Mouse (Mus musculus): ENCODE data around the gene Sh2d5. TPM values are rescaled to one million over a fixed set of nuclear protein-coding genes. Genes with fewer than 3 reads are reported as not detected.
A peak's percentile ranks its signal among the peaks of the same experiment; 100 is the strongest.

Gene Sh2d5
- total RNA-seq (2017): 0.12 and 0.47 TPM in 2 replicates

GRCm38 (mm10) chr4:138250088-138250960 is at the start of gene Sh2d5, which contains the start of gene Kif17:
TSS of gene Sh2d5 (plus strand) at chr4:138250403.
TSS of gene Kif17 (plus strand) at chr4:138250435.
- ATAC-seq (ENCODE audit: extremely low read depth, insufficient number of reproducible peaks, low FRiP score, poor library complexity, severe bottlenecking): peak; percentile 65

GRCm38 (mm10) chr4:138200769-138201168 is 49.4 kb upstream of the Sh2d5 start:
- ATAC-seq (ENCODE audit: extremely low read depth, insufficient number of reproducible peaks, low FRiP score, poor library complexity, severe bottlenecking): no peak

DNA sequence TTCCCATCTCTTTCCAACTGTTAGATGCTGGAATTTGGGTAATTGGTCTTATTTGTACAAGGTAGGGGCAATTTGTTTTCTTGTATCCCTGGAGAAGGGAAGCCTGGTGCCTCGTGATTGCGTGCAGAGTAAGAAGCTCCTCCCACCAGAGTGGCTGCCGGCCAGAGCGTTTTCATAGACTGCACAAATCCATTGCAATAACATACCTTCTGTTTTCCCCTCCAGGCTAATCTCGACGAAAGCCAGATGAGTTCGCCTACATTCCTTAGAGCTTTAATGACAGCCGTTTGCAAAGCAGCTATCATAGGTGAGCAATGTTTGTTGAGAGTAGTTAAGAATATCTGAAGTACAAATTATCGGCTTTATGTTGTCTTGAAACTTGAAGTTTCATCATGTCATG is 48.5 kb upstream of the Sh2d5 start:
- ATAC-seq (ENCODE audit: extremely low read depth, insufficient number of reproducible peaks, low FRiP score, poor library complexity, severe bottlenecking): no peak

DNA sequence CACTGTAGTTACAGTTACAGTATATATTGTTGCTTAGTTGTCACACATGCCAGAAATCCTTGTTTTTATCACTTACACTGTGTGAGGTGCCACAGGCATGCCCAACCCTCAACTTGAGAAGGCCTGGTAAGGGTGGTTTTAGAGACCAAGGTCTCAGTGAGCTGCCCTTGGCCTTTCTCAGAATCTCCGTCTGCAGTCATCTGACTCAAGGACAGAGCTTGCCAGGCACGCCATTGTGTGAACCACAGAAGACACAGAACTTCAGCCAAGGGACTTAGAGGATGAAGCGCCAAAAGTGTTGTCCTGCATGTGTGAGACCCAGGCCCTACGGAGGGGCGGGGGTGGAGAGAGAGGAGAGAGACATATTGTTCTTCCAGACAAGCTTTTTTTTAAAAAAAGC is 40.1 kb upstream of the Sh2d5 start:
- no peak for ATAC-seq (ENCODE audit: extremely low read depth, insufficient number of reproducible peaks, low FRiP score, poor library complexity, severe bottlenecking)

DNA sequence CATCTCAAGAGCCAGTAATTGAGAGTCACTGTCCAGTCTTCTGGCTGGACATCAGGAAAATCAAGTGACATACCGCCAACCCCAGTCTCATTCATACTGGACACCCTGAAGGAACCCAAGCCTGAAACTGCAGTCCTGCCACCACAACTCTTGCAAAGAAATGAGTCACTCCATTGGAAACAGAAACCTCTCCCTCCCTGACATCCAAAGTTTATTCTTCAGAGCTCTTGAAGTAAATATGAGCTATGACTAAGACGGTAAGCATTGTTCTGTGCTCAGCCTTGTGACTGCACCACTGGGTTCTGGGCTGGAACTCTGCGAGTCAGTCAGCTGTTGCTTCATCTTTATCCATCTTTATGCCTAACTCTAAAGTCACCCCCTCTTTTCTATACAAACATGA is 36.3 kb upstream of the Sh2d5 start:
- no peak for ATAC-seq (ENCODE audit: extremely low read depth, insufficient number of reproducible peaks, low FRiP score, poor library complexity, severe bottlenecking)

- ATAC-seq (ENCODE audit: extremely low read depth, insufficient number of reproducible peaks, low FRiP score, poor library complexity, severe bottlenecking): no peak
Measured at GRCm38 (mm10) chr4:138215671-138216199, 34.5 kb upstream of the Sh2d5 start.

- peak; percentile 15; the same call in 1 of the 2 replicates for ATAC-seq (ENCODE audit: extremely low read depth, insufficient number of reproducible peaks, low FRiP score, poor library complexity, severe bottlenecking)
Measured at GRCm38 (mm10) chr4:138216200-138216890, 33.9 kb upstream of the Sh2d5 start, which contains the start of gene Hp1bp3. TSS of gene Hp1bp3 (plus strand) at chr4:138216296.

- ATAC-seq (ENCODE audit: extremely low read depth, insufficient number of reproducible peaks, low FRiP score, poor library complexity, severe bottlenecking): peak; percentile 91
Measured at GRCm38 (mm10) chr4:138216891-138217392, 33.3 kb upstream of the Sh2d5 start.

DNA sequence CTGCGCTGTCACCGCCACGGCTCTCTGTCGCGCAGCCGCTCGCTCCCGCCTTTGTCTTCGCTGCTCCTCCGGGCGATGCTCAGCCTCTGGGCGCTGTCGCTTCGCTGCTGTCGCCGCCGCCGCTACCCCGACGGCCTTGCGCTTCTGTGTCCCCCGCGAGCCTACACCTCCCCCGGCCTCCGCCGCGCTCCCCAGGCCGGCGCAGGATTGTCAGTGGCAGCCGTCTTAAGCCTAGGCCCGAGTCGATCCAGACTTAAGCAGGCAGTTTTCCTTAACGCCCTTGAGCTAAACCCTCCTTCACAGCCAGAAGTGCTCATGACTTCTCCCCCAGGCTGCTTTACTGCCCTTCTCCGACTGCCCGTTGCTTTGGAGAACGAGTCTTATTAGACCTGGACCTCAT is 32.8 kb upstream of the Sh2d5 start:
- ATAC-seq (ENCODE audit: extremely low read depth, insufficient number of reproducible peaks, low FRiP score, poor library complexity, severe bottlenecking): no peak

DNA sequence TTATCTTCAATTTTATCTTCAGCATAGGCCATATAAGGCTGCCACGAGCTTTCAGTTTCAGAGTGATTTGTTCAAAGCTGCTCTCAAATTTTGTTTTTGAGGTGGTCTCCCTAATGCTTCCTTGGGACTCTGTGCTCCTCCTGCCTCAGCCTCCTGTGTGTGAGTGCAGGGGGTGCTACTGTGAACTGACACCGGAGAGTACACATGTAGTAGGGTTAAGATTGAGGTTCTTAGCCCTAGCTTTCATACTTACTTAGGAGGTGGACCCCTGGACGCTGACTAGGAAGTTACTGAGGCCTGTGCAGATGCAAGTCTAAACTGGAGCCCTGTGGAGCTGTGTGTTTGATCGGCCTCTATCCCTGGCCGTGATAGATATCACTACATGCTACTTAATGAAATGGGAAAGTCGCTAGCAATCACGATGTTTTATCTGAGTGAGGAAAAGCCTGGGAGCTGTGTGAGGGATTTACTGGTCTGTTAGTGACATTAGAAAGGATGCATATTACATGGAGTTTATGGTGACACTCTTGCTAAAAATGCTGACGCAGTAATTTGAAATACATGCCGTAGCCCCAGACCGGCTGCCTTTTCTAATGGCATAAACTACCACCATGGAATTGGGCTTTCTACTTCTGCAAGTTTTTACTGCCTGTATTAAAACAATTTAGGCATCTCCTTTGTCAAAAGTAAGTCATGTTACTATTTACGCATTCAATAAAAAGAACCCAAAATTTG is 32.1 kb upstream of the Sh2d5 start:
- ATAC-seq (ENCODE audit: extremely low read depth, insufficient number of reproducible peaks, low FRiP score, poor library complexity, severe bottlenecking): no peak

DNA sequence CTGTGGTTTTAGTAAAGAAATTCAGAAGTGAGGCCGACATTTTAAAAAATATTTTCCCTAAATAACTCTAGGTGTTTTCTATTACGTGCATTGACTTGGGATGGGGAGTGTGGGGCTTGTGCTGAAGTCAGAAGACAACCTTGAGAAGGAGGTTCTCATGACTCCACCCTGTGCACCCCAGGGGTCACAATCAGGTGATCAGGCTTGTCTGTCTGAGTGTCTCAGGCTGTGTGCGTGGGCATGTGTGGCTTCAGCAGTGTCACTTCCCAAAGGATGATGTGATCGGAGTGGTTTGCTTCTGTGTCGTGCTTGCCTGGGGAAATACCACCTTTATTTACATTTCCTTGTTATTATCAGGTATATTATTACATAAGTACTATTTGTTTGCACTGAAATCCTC is 30.9 kb upstream of the Sh2d5 start:
- ATAC-seq (ENCODE audit: extremely low read depth, insufficient number of reproducible peaks, low FRiP score, poor library complexity, severe bottlenecking): no peak

- ATAC-seq (ENCODE audit: extremely low read depth, insufficient number of reproducible peaks, low FRiP score, poor library complexity, severe bottlenecking): no peak
Measured at GRCm38 (mm10) chr4:138220761-138221160, 29.4 kb upstream of the Sh2d5 start.

- ATAC-seq (ENCODE audit: extremely low read depth, insufficient number of reproducible peaks, low FRiP score, poor library complexity, severe bottlenecking): no peak
Measured at GRCm38 (mm10) chr4:138221406-138221805, 28.8 kb upstream of the Sh2d5 start.

GRCm38 (mm10) chr4:138222396-138222795 is 27.8 kb upstream of the Sh2d5 start:
- ATAC-seq (ENCODE audit: extremely low read depth, insufficient number of reproducible peaks, low FRiP score, poor library complexity, severe bottlenecking): no peak

GRCm38 (mm10) chr4:138223623-138224022 is 26.6 kb upstream of the Sh2d5 start:
- ATAC-seq (ENCODE audit: extremely low read depth, insufficient number of reproducible peaks, low FRiP score, poor library complexity, severe bottlenecking): no peak

- no peak for ATAC-seq (ENCODE audit: extremely low read depth, insufficient number of reproducible peaks, low FRiP score, poor library complexity, severe bottlenecking)
Measured at GRCm38 (mm10) chr4:138246756-138247665, 3.2 kb upstream of the Sh2d5 start.

DNA sequence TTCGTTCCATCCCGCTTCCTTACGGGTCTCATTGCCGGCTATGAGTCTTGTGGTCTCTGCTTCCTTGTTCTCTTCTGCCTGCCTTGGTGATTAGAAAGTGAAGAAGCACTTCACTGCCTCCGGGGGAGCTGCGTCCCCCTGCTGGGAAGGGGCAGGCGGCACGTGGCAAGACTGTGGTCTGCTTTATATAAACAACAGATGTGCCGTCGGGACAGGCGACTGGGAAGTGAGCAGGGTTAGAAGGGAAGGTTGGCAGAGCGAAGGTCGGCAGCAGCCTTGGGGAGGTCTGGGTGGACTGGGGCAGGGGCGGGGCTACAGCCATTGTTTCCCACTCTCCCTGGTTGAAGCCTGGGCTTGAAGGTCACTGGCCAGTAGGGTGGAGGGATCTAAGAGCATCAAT is 1.6 kb downstream of the Sh2d5 start:
- ATAC-seq (ENCODE audit: extremely low read depth, insufficient number of reproducible peaks, low FRiP score, poor library complexity, severe bottlenecking): no peak

DNA sequence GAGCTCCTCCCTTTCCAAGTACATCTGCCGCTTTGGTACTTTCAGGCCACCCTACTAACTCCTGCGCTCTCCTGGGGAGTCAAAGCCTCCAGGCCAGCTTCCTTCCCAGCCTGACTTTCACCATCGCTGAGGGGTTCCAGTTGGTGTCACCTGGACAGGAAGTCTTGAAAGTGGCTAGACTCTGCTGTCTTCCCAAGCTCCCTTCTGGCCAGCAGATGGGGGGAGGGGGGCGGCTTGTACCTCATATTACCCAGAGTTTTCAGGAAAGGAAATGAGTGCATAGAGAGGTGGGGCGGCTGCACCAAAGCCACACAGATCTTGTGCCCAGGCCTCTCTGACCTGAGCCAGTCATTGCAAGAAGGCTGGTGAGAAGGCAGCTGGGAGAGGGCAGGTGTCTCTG is 2.0 kb downstream of the Sh2d5 start:
- ATAC-seq (ENCODE audit: extremely low read depth, insufficient number of reproducible peaks, low FRiP score, poor library complexity, severe bottlenecking): no peak
